Mouse (Mus musculus) monocyte, adult 5-6 weeks (primary cell): ENCODE data around the gene Ceacam15. TPM values are rescaled to one million over a fixed set of nuclear protein-coding genes. Genes with fewer than 3 reads are reported as not detected.
"Not testable (repeated sequence)": the region's sequence is repeated elsewhere in the genome, so short reads cannot be mapped to it uniquely, and the experiment has no call there.

ENCODE experiments used
- ATAC-seq: fragments of 153-309, 156-312 bp; replicated peaks from 2 replicates; pipeline ENCODE4 v1.8.0; 2017; ENCODE audit warnings: mild to moderate bottlenecking; ENCODE audit not compliant: low TSS enrichment, insufficient number of reproducible peaks, severe bottlenecking, poor library complexity, low FRiP score
- total RNA-seq: library from RNA; stranded (forward); fragments of 200-1000, 200-491, 200-594 nt; gene quantifications from 3 replicates; pipeline ENCODE4 v1.2.3, GENCODE M21; 2017

Ceacam15 gene
- total RNA-seq, 1 experiment from 2014 or later = not detected

DNA sequence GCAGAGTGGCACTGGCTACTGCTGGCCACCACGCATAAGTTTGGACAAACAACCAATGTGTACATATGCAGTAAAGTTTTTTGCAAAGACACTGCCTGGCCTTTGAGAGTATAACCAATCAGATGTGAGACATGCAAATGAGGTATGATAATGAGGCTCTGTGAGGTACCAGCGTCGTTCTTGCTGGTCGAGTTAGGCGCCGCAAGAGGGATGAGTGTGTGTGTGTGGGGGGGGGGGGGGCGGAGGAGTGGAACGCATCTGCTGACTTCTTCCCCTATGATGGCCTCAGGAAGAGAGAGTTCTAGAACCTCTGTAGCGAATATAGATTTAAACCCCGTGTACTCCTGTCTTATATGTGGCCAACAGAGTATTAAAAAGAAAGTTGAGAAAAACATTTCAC, 41.6 kb downstream of the Ceacam15 start:
- not testable (repeated sequence) for ATAC-seq

- no peak for ATAC-seq
These were observed 43.6 kb downstream of the Ceacam15 start for GRCm38 (mm10) chr7:16631932-16632331.

DNA sequence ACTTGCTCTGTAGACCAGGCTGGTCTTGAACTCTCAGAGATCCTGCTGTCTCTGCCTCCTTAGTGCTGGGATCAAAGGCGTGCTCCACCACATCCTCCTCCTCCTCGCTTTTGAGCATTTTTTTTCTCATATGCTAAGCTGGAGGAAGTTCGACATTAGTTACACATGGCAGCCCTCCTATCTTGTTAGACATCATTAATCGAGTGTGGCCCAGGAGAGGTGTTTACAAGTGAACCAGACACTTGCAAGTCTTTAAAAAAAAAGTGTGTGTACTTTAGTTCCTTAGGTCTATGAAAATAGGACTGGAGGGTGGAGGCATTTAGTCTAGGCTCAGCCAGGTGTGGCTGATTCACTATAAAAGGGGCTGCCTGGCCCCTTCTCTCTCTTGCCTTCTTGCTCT, 44.5 kb downstream of the Ceacam15 start:
- no peak for ATAC-seq

DNA sequence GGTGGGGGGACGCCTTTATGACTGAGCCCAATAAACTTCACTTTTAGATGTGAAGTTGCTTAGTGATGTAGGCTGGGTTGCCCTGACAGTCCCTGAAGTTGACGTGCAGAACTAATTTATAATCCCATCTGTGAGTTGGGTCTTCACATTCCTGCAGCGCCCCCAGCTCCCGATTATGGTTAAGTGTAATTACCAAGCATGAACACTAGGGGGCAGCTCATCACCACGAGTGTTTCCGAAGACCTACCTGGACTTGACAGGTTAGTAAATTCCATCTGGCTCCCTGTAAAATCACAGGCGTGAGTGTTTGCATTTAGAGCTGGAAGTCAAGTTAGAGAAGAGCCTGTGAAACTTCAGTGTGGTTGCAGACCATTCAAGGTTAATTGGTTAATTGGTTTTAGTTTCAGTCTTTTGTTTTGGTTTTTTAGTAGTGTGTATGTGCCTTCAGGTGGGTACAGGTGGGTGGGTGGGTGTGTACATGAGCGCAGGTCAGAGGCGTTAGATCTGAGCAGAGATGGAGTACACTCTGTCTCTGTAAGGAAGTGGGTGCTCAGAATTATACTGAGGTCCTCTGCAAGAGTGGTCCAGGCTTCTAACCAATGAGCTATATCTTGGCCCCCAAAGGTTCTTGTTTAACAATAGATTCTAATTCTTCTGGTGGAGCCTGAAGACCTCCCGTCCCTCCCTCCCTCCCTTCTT, 45.8 kb downstream of the Ceacam15 start:
- 0 out of 2 replicates have a peak, but pooled peaks have one; percentile 33 for ATAC-seq

DNA sequence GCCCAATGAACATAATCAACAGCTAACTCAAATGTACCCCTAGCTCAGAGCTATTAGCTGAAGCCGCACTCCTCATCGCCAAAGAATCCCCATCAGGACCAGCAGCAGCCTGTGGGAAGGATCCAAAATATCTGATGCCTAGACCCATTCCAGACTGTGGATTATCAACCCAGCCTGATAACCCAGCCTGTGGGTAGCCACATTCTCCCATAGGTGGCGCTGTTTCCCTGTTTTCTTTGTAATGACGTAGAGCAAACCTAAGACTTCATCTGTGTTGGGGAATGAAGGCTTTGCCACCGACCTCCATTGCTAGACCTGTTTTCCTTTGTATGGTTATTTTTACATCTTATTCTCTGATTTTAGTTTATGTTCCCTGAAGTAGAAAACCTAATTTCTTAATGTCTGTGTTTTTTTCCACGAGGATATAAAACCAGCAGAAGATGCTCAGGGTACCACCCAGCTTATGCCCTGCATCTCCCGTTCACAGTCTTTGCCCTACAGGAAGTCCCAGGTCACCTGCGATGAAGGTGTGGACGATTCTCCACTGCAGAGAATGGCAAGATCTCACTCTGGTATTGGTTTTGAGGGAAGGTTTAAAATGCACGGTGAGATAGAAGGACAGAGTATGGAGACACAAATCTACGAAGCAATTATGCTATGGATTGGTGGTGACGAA, 47.3 kb downstream of the Ceacam15 start:
- peak; percentile 85 for ATAC-seq

- ATAC-seq = no peak
These were observed 51.8 kb downstream of the Ceacam15 start for GRCm38 (mm10) chr7:16623687-16624086.

- ATAC-seq = no peak
These were observed 52.4 kb downstream of the Ceacam15 start for GRCm38 (mm10) chr7:16623131-16623530.

Other genes with a start within 250 kb of the Ceacam15 start
- gene Tmem160, start 222.9 kb downstream of the Ceacam15 start, total RNA-seq = 16.1 to 32.9 TPM (median 21.0 TPM) in 3 replicates
- not detected in 3 replicates for gene Npas1, start 198.0 kb downstream of the Ceacam15 start, total RNA-seq
- 6.5 to 9.8 TPM (median 8.2 TPM) in 3 replicates for gene Arhgap35, start 60.7 kb downstream of the Ceacam15 start, total RNA-seq
- gene Ceacam9, start 46.2 kb upstream of the Ceacam15 start, total RNA-seq = not detected in 3 replicates
- 59.7 to 77.7 TPM (median 69.6 TPM) in 3 replicates for gene Ap2s1, start 62.7 kb upstream of the Ceacam15 start, total RNA-seq
- 40.9 to 71.2 TPM (median 56.6 TPM) in 3 replicates for gene Slc1a5, start 105.6 kb upstream of the Ceacam15 start, total RNA-seq
- gene Strn4, start 140.2 kb upstream of the Ceacam15 start, total RNA-seq = 70.9 to 99.8 TPM (median 71.5 TPM) in 3 replicates
- 9.6 to 15.3 TPM (median 10.6 TPM) in 3 replicates for gene Fkrp, start 141.0 kb upstream of the Ceacam15 start, total RNA-seq
- gene Prkd2, start 167.2 kb upstream of the Ceacam15 start, total RNA-seq = 13.1 to 26.6 TPM (median 15.6 TPM) in 3 replicates
- gene Dact3, start 199.6 kb upstream of the Ceacam15 start, total RNA-seq = not detected in 3 replicates
- not detected in 3 replicates for gene Gng8, start 216.1 kb upstream of the Ceacam15 start, total RNA-seq
- gene Ptgir, start 230.8 kb upstream of the Ceacam15 start, total RNA-seq = 9.8 to 15.4 TPM (median 14.0 TPM) in 3 replicates
- 169 to 298 TPM (median 195 TPM) in 3 replicates for gene Calm3, start 248.4 kb upstream of the Ceacam15 start, total RNA-seq